In the genomic region with DNA sequence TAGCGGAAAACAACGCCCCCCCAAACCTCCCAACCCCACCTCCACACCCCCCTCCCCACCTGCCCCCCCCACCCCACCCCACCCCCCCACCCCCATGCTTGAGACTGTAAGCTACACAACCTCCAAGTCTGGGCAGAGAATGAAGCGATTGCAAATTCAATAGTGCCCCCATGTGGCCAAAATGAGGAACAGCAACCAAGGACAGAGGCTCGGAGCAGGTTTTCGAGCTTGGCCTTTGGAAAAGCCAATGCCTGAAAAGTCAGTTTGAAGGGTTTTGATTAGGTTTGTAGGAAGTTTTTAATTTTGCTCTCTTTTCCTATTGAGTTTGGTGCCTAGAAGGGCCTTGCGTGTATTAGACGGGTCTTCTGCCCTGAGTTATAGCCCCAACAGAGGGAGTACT, we compare ENCODE assay signal across 8 mouse cellular contexts. TPM values are rescaled to one million over a fixed set of nuclear protein-coding genes. Genes with fewer than 3 reads are reported as not detected.
DNase-seq lines count a peak whose midpoint lies in the region; TF ChIP-seq lines count a peak whose summit lies in the region.

No protein-coding gene starts in this region.

- H3K79me2 ChIP-seq in CH12.LX (replicated peaks; ENCODE audit: control insufficient read depth, extremely low read depth, insufficient read depth, poor library complexity, severe bottlenecking), result no peaks in the 10 kb centered on the region

- no peaks in the 10 kb centered on the region; a peak in 1 of 4 replicates for H3K4me1 ChIP-seq in CH12.LX (ENCODE audit: control insufficient read depth in 1 of 2, insufficient read depth in 2 of 2)
- H3K4me1 ChIP-seq in embryonic facial prominence, embryonic 10.5 days, result peaks cover 7% of the 10 kb centered on the region

- dilution Hi-C loops in CH12.LX (cut with MboI; ENCODE audit: extremely low pct_ligation_motif_present, extremely low pct_unique_long_range_greater_than_20kb, low sequenced_read_pairs), result no loop called here

- H3K36me3 ChIP-seq in CH12.LX (replicated peaks in 1 of 2; ENCODE audit: control insufficient read depth in 1 of 2, insufficient read depth in 1 of 2, low read length in 1 of 2), result no peaks in the 10 kb centered on the region
- H3K36me3 ChIP-seq in embryonic facial prominence, embryonic 10.5 days (replicated peaks), result no peaks in the 10 kb centered on the region

- no peak overlapping the region for H3K9ac ChIP-seq in CH12.LX (ENCODE audit: insufficient read depth, low read depth)

- H3K4me3 ChIP-seq in CH12.LX (replicated peaks in 1 of 3; ENCODE audit: low read depth in 2 of 3, low read length in 2 of 3, poor library complexity in 1 of 3), result no peak overlapping the region
- no peak overlapping the region for H3K4me3 ChIP-seq in embryonic facial prominence, embryonic 10.5 days

- TF ChIP-seq CTCF in CH12.LX (conservative IDR thresholded peaks at IDR 0.05 in 1 of 2, IDR thresholded peaks at IDR 0.05 in 1 of 2; ENCODE audit: low read depth in 2 of 2, low read length in 2 of 2), result peak; percentile 53 to 79; a peak in 3 of 4 replicates

- no peaks in the 10 kb centered on the region for H3K9me3 ChIP-seq in CH12.LX (replicated peaks; ENCODE audit: low read length)
- no peaks in the 10 kb centered on the region for H3K9me3 ChIP-seq in embryonic facial prominence, embryonic 10.5 days

- H3K27ac ChIP-seq in CH12.LX (ENCODE audit: insufficient read depth, low read depth), result no peak overlapping the region
- no peak overlapping the region for H3K27ac ChIP-seq in embryonic facial prominence, embryonic 10.5 days (replicated peaks)

- 14% methylated on average over 7 of the region's 7 CpGs for WGBS in embryonic facial prominence, embryonic 10.5 days

- H3K4me2 ChIP-seq in CH12.LX (ENCODE audit: insufficient read depth, low read depth, poor library complexity, severe bottlenecking), result no peak overlapping the region

- TF ChIP-seq POLR2A in CH12.LX (IDR thresholded peaks at IDR 0.05; ENCODE audit: low read depth, low read length), result no peak

- peak; percentile 66 for DNase-seq in layer of hippocampus, adult 11-12 months (ENCODE audit: low spot score)
- DNase-seq in layer of hippocampus, adult 9-11 months, result no peak
- DNase-seq in CH12.LX (ENCODE audit: extremely low read depth), result peak; percentile 54
- peak; percentile 74 for DNase-seq in adrenal gland, postnatal 14 days
- DNase-seq in embryonic facial prominence, embryonic 10.5 days (ENCODE audit: low spot score), result peak; percentile 61
- peak; percentile 70 for DNase-seq in kidney, postnatal 10 days
- peak; percentile 73 for DNase-seq in lung, postnatal 36 days
- peak; percentile 46 for DNase-seq in yolk sac, embryonic 10.5 days (ENCODE audit: low spot score)

- peak; percentile 78 for TF ChIP-seq RAD21 in CH12.LX (IDR thresholded peaks at IDR 0.05; ENCODE audit: low read depth, low read length)

- in situ Hi-C loops in CH12.LX (cut with MboI; ENCODE audit: low pct_ligation_motif_present, low pct_unique_long_range_greater_than_20kb, low sequenced_read_pairs), result loop anchor here (5.0 kb wide), 1 partner anchor 232 kb away; no protein-coding TSS in a partner anchor

- no peak for TF ChIP-seq EP300 in CH12.LX (IDR thresholded peaks at IDR 0.05; ENCODE audit: low read length)

- H3K27me3 ChIP-seq in CH12.LX (replicated peaks), result peaks cover 29% of the 10 kb centered on the region
- H3K27me3 ChIP-seq in embryonic facial prominence, embryonic 10.5 days (replicated peaks; ENCODE audit: low read depth, poor library complexity, severe bottlenecking), result no peaks in the 10 kb centered on the region

TF ChIP-seq in CH12.LX, 34 proteins besides CTCF, POLR2A, EP300 and RAD21:
- TF ChIP-seq SMC3 (IDR thresholded peaks at IDR 0.05; ENCODE audit: low read depth, low read length) (peak; percentile 55), UBTF (IDR thresholded peaks at IDR 0.05; ENCODE audit: low read depth, low read length) (no peak)

RNA-seq across cellular contexts. Expression of a gene that starts 49.4 kb away (rescaled TPM):
- total RNA-seq in CH12.LX (2012; rRNA removed) (not detected in 2 replicates), CH12.LX (2014; rRNA removed) (not detected in 2 replicates)
- not detected in 2 replicates for polyA plus RNA-seq in CH12.LX (2012; ENCODE audit: insufficient read length, low read depth)
- 15.1 and 18.3 TPM in 2 replicates for total RNA-seq in adrenal gland, postnatal 14 days (2021)
- polyA plus RNA-seq in embryonic facial prominence, embryonic 10.5 days (2016; fragmentation: Nextera tagmentation; extraction: Ambion mirVana), result 10.5 and 10.6 TPM in 2 replicates

RNA-seq across cellular contexts. Expression of a gene that starts 53.5 kb away (rescaled TPM):
- total RNA-seq in CH12.LX (2012; rRNA removed) (6.9 and 7.9 TPM in 2 replicates), CH12.LX (2014; rRNA removed) (4.2 and 4.3 TPM in 2 replicates)
- 13.8 and 14.2 TPM in 2 replicates for polyA plus RNA-seq in CH12.LX (2012; ENCODE audit: insufficient read length, low read depth)
- 14.0 and 17.1 TPM in 2 replicates for total RNA-seq in adrenal gland, postnatal 14 days (2021)
- polyA plus RNA-seq in embryonic facial prominence, embryonic 10.5 days (2016; fragmentation: Nextera tagmentation; extraction: Ambion mirVana), result 17.9 and 18.7 TPM in 2 replicates

Comparison
In these comparisons a context has a peak if more than half of its experiments do, and no peak if none do; other contexts are left out.
1. RNA of a gene that starts 49.4 kb away (total RNA-seq): 15.1 to 18.3 TPM in adrenal gland, postnatal 14 days; not detected in CH12.LX; every median in the first group is over 10 times any median in the second.